Mouse (Mus musculus): ENCODE measurements around the gene BC053393.
"Not testable (repeated sequence)": the region's sequence is repeated elsewhere in the genome, so short reads cannot be mapped to it uniquely, and the experiment has no call there.

Gene BC053393

GRCm38 (mm10) chr11:46571327-46571726, at the start of gene BC053393:
Gene BC053393 (plus strand): TSS chr11:46571536.
- DNase-seq (ENCODE audit: low read depth, low spot score), result no peak

- DNase-seq (ENCODE audit: low read depth, low spot score), result peak; percentile 66
Measured at GRCm38 (mm10) chr11:46522719-46523118, 48.6 kb upstream of the BC053393 start.

- no peak for DNase-seq (ENCODE audit: low read depth, low spot score)
Measured at GRCm38 (mm10) chr11:46523912-46524311, 47.4 kb upstream of the BC053393 start, which contains the start of gene Gm12169. Gene Gm12169 (plus strand): TSS chr11:46524212.

GRCm38 (mm10) chr11:46530149-46530548, 41.2 kb upstream of the BC053393 start:
- DNase-seq (ENCODE audit: low read depth, low spot score), result peak; percentile 26

- DNase-seq (ENCODE audit: low read depth, low spot score), result peak; percentile 46
Measured at GRCm38 (mm10) chr11:46536978-46537377, 34.4 kb upstream of the BC053393 start.

GRCm38 (mm10) chr11:46543530-46543929, 27.8 kb upstream of the BC053393 start:
- no peak for DNase-seq (ENCODE audit: low read depth, low spot score)

GRCm38 (mm10) chr11:46549721-46550120, 21.6 kb upstream of the BC053393 start:
- DNase-seq (ENCODE audit: low read depth, low spot score), result peak; percentile 68

GRCm38 (mm10) chr11:46552741-46553140, 18.6 kb upstream of the BC053393 start:
- DNase-seq (ENCODE audit: low read depth, low spot score), result no peak

- DNase-seq (ENCODE audit: low read depth, low spot score), result peak; percentile 55
Measured at GRCm38 (mm10) chr11:46561096-46561495, 10.2 kb upstream of the BC053393 start.

GRCm38 (mm10) chr11:46564671-46565070, 6.7 kb upstream of the BC053393 start:
- peak; percentile 36 for DNase-seq (ENCODE audit: low read depth, low spot score)

GRCm38 (mm10) chr11:46565967-46566366, 5.4 kb upstream of the BC053393 start:
- no peak for DNase-seq (ENCODE audit: low read depth, low spot score)

GRCm38 (mm10) chr11:46569107-46569506, 2.2 kb upstream of the BC053393 start:
- peak; percentile 27 for DNase-seq (ENCODE audit: low read depth, low spot score)

GRCm38 (mm10) chr11:46578771-46579281, 7.5 kb downstream of the BC053393 start:
- DNase-seq (ENCODE audit: low read depth, low spot score), result no peak

GRCm38 (mm10) chr11:46580428-46580827, 9.1 kb downstream of the BC053393 start:
- DNase-seq (ENCODE audit: low read depth, low spot score), result no peak

GRCm38 (mm10) chr11:46582741-46583140, 11.4 kb downstream of the BC053393 start:
- no peak for DNase-seq (ENCODE audit: low read depth, low spot score)

- no peak for DNase-seq (ENCODE audit: low read depth, low spot score)
Measured at GRCm38 (mm10) chr11:46592416-46592815, 21.1 kb downstream of the BC053393 start.

- no peak for DNase-seq (ENCODE audit: low read depth, low spot score)
Measured at GRCm38 (mm10) chr11:46619929-46620328, 48.6 kb downstream of the BC053393 start.

GRCm38 (mm10) chr11:46620414-46621168, 49.3 kb downstream of the BC053393 start:
- DNase-seq (ENCODE audit: low read depth, low spot score), result no peak

- DNase-seq (ENCODE audit: low read depth, low spot score), result no peak
Measured at GRCm38 (mm10) chr11:46629211-46629795, 58.0 kb downstream of the BC053393 start, which contains the start of gene Dppa1. Gene Dppa1 (minus strand): TSS chr11:46629261.

GRCm38 (mm10) chr11:46631635-46632034, 60.3 kb downstream of the BC053393 start:
- peak; percentile 40 for DNase-seq (ENCODE audit: low read depth, low spot score)

GRCm38 (mm10) chr11:46635516-46635915, 64.2 kb downstream of the BC053393 start:
- not testable (repeated sequence) for DNase-seq (ENCODE audit: low read depth, low spot score)

GRCm38 (mm10) chr11:46636568-46636967, 65.2 kb downstream of the BC053393 start:
- DNase-seq (ENCODE audit: low read depth, low spot score), result no peak

All from ZHBTc4 (cell line).